Mouse (Mus musculus) liver, embryonic 11.5 days (tissue): ENCODE results near the gene Hpca. TPM values are rescaled to one million over a fixed set of nuclear protein-coding genes. Genes with fewer than 3 reads are reported as not detected.

Experiments used
- ATAC-seq: fragments of 200-750 bp; cut with Nextera tagmentation; replicated peaks from 2 replicates; pipeline ENCODE4 v1.8.0; 2017; ENCODE audit warnings: moderate number of reproducible peaks, mild to moderate bottlenecking, moderate TSS enrichment, moderate library complexity; ENCODE audit not compliant: low FRiP score
- DNase-seq: peaks from one replicate; pipeline ENCODE4 v3.0.0-alpha.2; 2017; ENCODE audit warnings: low spot score
- H3K27ac ChIP-seq: fragments of 300-500 bp; sonication (generic); 2 replicates; pipeline ENCODE4 v1.5.1; 2014; ENCODE audit warnings: mild to moderate bottlenecking, low read depth, low read length, control low read depth
- H3K27me3 ChIP-seq: fragments of 300-500 bp; sonication (generic); replicated peaks from 2 replicates; pipeline ENCODE4 v1.6.1; 2014; ENCODE audit warnings: low read length, mixed read lengths; ENCODE audit not compliant: control insufficient read depth, insufficient read depth
- H3K36me3 ChIP-seq: fragments of 300-500 bp; sonication (generic); 2 replicates; pipeline ENCODE4 v1.6.1; 2014; ENCODE audit warnings: mild to moderate bottlenecking, low read length, moderate library complexity, mixed read lengths; ENCODE audit not compliant: control insufficient read depth, insufficient read depth
- H3K4me1 ChIP-seq: fragments of 300-500 bp; sonication (generic); replicated peaks from 2 replicates; pipeline ENCODE4 v1.6.1; 2014; ENCODE audit warnings: low read length, mixed read lengths; ENCODE audit not compliant: control insufficient read depth, insufficient read depth
- H3K4me2 ChIP-seq: fragments of 300-500 bp; sonication (generic); 2 replicates; pipeline ENCODE4 v1.6.1; 2014; ENCODE audit warnings: mild to moderate bottlenecking, control low read depth, moderate library complexity
- H3K4me3 ChIP-seq: fragments of 300-500 bp; sonication (generic); 2 replicates; pipeline ENCODE4 v1.5.1; 2014; ENCODE audit warnings: low read depth, low read length, control low read depth
- H3K9ac ChIP-seq: fragments of 300-500 bp; sonication (generic); 2 replicates; pipeline ENCODE4 v1.6.1; 2014; ENCODE audit warnings: low read depth, low read length, control low read depth
- H3K9me3 ChIP-seq: fragments of 300-500 bp; sonication (generic); 2 replicates; pipeline ENCODE4 v1.6.1; 2016; ENCODE audit warnings: low read length, inconsistent platforms, mixed read lengths; ENCODE audit not compliant: control insufficient read depth
- WGBS: fragments of 180-500 bp; shearing (Covaris S2); extraction: QIAGEN DNeasy Blood & Tissue Kit; methylation state at CpG from one replicate; pipeline ENCODE4 v1.1.7; 2014; 5-methylcytosine and 5-hydroxymethylcytosine counted together
- polyA plus RNA-seq: library from polyadenylated mRNA; unstranded; fragments of >200 nt; fragmentation: Nextera tagmentation; extraction: Ambion mirVana; gene quantifications from 2 replicates; pipeline ENCODE4 v1.2.1, GENCODE M21; 2014

Hpca gene
- polyA plus RNA-seq, 1 experiment from 2014 or later = 4.4 TPM

GRCm38 (mm10) chr4:129129387-129129786 is 7.6 kb upstream of the Hpca start:
- no peak for DNase-seq
- no peak for ATAC-seq
- Histone ChIP-seq H3K4me2 (no peak overlapping the region), H3K27me3 (peaks cover 20% of the 10 kb centered on the region), H3K36me3 (no peaks in the 10 kb centered on the region), H3K4me3 (no peak overlapping the region), H3K9ac (no peak overlapping the region), H3K4me1 (peaks cover 23% of the 10 kb centered on the region), H3K27ac (no peak overlapping the region), H3K9me3 (no peaks in the 10 kb centered on the region)
- 40% methylated on average over 9 of the region's 9 CpGs for WGBS

DNA sequence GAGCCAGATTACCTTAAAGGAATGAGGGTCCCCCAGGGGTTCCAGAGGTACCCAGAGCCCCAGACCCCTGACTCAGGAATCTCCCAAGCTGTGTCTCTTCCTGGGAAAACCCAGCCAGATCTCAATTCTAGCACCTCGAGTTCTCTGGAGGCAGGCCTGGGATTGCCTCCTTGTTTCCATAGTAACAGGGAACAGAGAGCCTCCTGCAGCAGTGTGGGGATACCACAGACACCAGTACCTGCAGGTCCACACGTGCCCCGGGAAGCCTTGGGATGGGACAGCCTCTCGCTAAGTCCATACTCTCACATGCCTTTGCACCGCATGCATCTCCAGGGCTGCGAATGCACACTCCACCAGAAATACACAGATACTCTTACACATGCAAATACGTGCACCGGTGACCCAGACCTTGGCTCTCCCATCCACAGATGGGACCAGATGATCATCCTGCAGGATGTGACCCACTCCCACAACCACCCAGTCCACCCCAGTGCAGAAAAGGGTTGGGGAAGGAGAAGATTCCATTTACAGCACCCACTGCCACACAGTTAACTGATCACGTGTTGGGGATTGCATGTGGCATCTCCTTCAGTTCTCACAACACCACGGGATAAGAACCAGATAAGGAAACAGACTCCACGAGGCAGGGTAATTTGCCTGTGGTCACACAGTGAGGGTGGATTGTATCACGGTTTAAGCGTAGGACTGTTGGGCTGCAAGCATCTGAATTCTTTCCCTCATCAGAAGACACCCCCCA is 6.9 kb upstream of the Hpca start:
- Histone ChIP-seq H3K4me3 (no peak overlapping the region), H3K27me3 (peaks cover 21% of the 10 kb centered on the region), H3K36me3 (no peaks in the 10 kb centered on the region), H3K9ac (no peak overlapping the region), H3K9me3 (no peaks in the 10 kb centered on the region), H3K27ac (no peak overlapping the region), H3K4me2 (no peak overlapping the region), H3K4me1 (peaks cover 23% of the 10 kb centered on the region)
- no peak for ATAC-seq
- DNase-seq = no peak
- 57% methylated on average over 13 of the region's 13 CpGs for WGBS

DNA sequence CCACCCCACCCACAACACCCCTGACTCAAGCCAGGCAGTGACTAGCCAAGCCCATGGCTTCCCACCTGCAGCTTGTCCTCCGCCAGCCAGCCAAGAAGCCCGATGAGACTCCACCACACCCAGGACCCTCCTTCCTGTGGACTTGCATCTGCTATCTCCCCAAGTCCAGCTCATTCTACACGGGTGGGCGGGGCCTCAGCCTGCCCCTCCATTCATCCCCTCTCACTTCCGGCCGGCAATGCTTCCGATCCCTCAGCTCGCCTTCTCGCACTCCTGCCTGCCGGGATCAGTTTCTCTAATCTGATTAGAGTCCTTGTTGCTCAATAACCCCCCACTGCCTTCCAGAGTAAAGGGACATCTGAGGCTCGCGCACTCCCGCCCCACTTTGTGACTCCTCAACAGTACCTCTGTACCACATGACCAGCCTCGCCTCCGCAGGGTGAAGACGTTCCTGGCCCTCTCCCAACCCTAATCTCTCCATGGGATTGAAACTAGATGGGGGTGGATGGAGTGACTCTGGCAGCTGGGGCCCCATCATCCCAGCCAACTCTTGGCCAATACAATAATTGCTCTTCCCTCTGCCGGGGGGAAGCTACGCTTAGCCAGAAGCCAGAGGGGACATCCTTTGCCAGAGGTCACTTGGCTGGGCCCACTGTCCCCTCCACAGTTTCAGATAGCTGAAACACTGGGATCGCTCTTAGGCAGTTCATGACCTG is 4.1 kb upstream of the Hpca start:
- 11% methylated on average over 19 of the region's 19 CpGs for WGBS
- Histone ChIP-seq H3K4me1 (peaks cover 28% of the 10 kb centered on the region), H3K4me3 (peak overlapping the region; percentile 34), H3K4me2 (peak overlapping the region; percentile 62), H3K9me3 (no peaks in the 10 kb centered on the region), H3K9ac (peak overlapping the region; percentile 15; the same call in 1 of the 2 replicates), H3K27me3 (peaks cover 45% of the 10 kb centered on the region), H3K36me3 (no peaks in the 10 kb centered on the region), H3K27ac (no peak overlapping the region)
- no peak for DNase-seq
- 0 out of 2 replicates have a peak, but pooled peaks have one; percentile 30 for ATAC-seq

DNA sequence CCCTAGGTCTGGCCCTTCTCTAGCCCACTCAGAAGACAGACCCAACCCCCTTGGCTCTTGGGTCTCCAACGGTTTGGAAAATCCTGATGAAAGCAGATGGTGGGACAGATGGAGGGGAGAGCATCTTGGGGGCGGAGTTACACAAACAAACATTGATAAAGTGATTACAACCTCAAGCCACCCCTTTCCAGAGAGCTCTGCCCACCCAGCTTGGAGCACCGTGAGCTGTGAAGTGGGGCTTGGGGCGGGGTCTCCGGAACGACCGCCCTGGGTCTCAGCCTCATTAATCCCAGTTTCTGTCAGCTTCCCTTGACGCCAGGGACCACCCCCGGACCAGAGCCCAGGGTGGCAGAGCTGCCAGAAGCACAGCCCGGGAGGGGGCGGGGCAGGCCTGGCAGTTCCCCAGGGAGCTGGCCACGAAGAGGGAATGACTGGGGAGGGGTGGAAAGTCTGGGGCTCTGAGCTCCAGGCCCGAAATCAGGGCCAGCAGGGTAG is 2.9 kb upstream of the Hpca start:
- peaks cover 23% of the 10 kb centered on the region for H3K4me1 ChIP-seq
- 10% methylated on average over 13 of the region's 13 CpGs for whole genome bisulfite sequencing
- peak overlapping the region; percentile 62 for H3K4me2 ChIP-seq
- DNase-seq (no peak), ATAC-seq (no peak)
- H3K27ac ChIP-seq = no peak overlapping the region
- no peaks in the 10 kb centered on the region for H3K36me3 ChIP-seq
- H3K27me3 ChIP-seq = peaks cover 57% of the 10 kb centered on the region
- H3K9ac ChIP-seq = no peak overlapping the region
- H3K9me3 ChIP-seq = no peaks in the 10 kb centered on the region
- no peak overlapping the region for H3K4me3 ChIP-seq

- Histone ChIP-seq H3K4me3 (no peak overlapping the region), H3K36me3 (no peaks in the 10 kb centered on the region), H3K9ac (no peak overlapping the region), H3K4me1 (peaks cover 23% of the 10 kb centered on the region), H3K27ac (no peak overlapping the region), H3K9me3 (no peaks in the 10 kb centered on the region), H3K4me2 (no peak overlapping the region), H3K27me3 (peaks cover 61% of the 10 kb centered on the region)
- ATAC-seq (no peak), DNase-seq (no peak)
- 20% methylated on average over 8 of the region's 8 CpGs for WGBS
These were observed 883 bp upstream of the Hpca start for GRCm38 (mm10) chr4:129122719-129123118.

- no peak for ATAC-seq
- DNase-seq = no peak
- no peak overlapping the region for H3K27ac ChIP-seq
- H3K27me3 ChIP-seq = peaks cover 61% of the 10 kb centered on the region
- no peaks in the 10 kb centered on the region for H3K36me3 ChIP-seq
- no peaks in the 10 kb centered on the region for H3K9me3 ChIP-seq
- no peak overlapping the region for H3K4me3 ChIP-seq
- H3K4me2 ChIP-seq = no peak overlapping the region
- H3K9ac ChIP-seq = no peak overlapping the region
- WGBS = 35% methylated on average over 9 of the region's 9 CpGs
- H3K4me1 ChIP-seq = peaks cover 23% of the 10 kb centered on the region
These were observed 271 bp upstream of the Hpca start for GRCm38 (mm10) chr4:129122107-129122506.

GRCm38 (mm10) chr4:129120520-129121445 is 1.1 kb downstream of the Hpca start:
- H3K4me2 ChIP-seq = peak overlapping the region; percentile 80
- peak overlapping the region; percentile 47 for H3K4me3 ChIP-seq
- peaks cover 53% of the 10 kb centered on the region for H3K27me3 ChIP-seq
- no peak overlapping the region for H3K27ac ChIP-seq
- WGBS = 2% methylated on average over 53 of the region's 59 CpGs
- H3K9me3 ChIP-seq = no peaks in the 10 kb centered on the region
- no peak overlapping the region for H3K9ac ChIP-seq
- ATAC-seq = peak; percentile 51; the same call in 1 of the 2 replicates
- H3K4me1 ChIP-seq = peaks cover 18% of the 10 kb centered on the region
- H3K36me3 ChIP-seq = no peaks in the 10 kb centered on the region
- DNase-seq = peak; percentile 85

DNA sequence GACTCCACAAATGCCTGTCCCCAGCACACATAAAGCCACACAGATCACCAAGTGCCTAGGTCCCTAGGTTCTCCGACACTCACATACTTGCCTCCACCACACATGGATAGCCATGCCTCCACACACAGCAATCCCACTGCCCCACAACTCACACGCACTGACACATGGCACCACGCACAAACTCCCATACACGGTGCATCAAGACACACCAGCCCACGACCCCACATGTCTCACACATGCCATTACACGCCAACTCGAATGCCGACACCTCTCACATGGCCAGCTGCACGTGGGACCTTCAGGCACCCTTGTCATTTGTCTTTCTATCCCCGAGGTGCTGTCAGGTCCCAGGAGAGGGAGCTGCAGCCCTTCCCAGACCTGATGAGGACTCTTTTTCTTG is 2.1 kb downstream of the Hpca start:
- H3K4me3 ChIP-seq = no peak overlapping the region
- WGBS = 70% methylated on average over 10 of the region's 10 CpGs
- no peaks in the 10 kb centered on the region for H3K9me3 ChIP-seq
- H3K27ac ChIP-seq = no peak overlapping the region
- no peaks in the 10 kb centered on the region for H3K36me3 ChIP-seq
- H3K9ac ChIP-seq = no peak overlapping the region
- H3K27me3 ChIP-seq = peaks cover 42% of the 10 kb centered on the region
- peaks cover 7% of the 10 kb centered on the region for H3K4me1 ChIP-seq
- no peak overlapping the region for H3K4me2 ChIP-seq
- ATAC-seq (no peak), DNase-seq (no peak)
